Mouse (Mus musculus) E14TG2a.4 (cell line): ENCODE measurements at regions not wholly inside any gene's neighbourhood (a gene's known extent, or its start where the extent isn't known, plus 50 kb on each side); places are given as distances from the start of the nearest gene placed in this dataset.

Source experiments
- CTCF ChIP-seq: conservative IDR thresholded peaks from 2 replicates; pipeline ENCODE4 v1.5.1; 2014; ENCODE audit warnings: low read length
- POU5F1 ChIP-seq: IDR thresholded peaks from 2 replicates; pipeline ENCODE4 v1.6.1; 2014; ENCODE audit warnings: low read length, borderline replicate concordance

DNA sequence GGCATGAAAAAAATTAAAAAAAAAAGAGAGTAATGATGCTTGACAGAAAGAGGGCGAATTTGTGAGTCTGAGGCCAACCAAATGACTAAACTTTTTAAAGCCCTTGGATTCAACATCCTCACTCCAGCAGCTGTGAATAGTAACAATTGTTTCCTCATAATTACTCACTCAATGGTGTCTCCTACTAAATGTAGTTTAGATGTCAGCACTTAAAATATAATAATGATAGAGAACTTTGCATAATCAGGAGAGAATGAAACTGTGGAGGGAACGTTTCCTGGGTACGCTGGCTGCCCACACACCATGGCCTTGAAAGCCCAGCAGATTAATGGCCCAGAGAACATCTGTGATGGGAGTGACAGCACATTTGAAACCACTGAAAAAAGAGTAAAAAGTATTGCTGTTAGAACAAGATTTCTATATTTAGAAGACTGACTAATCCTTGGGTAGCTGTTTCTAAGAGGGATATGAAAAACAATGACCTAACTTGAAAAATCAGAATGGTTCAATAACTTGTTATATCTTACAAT, 544.0 kb downstream of the Flrt2 start:
- TF ChIP-seq CTCF = no peak
- no peak for TF ChIP-seq POU5F1
